Mouse (Mus musculus) layer of hippocampus, adult 11-12 months (tissue): ENCODE results near the gene Sorcs3.

Source experiments
- DNase-seq: peaks from one replicate; pipeline ENCODE4 v3.0.0; 2022; ENCODE audit warnings: low spot score

The Sorcs3 gene

DNA sequence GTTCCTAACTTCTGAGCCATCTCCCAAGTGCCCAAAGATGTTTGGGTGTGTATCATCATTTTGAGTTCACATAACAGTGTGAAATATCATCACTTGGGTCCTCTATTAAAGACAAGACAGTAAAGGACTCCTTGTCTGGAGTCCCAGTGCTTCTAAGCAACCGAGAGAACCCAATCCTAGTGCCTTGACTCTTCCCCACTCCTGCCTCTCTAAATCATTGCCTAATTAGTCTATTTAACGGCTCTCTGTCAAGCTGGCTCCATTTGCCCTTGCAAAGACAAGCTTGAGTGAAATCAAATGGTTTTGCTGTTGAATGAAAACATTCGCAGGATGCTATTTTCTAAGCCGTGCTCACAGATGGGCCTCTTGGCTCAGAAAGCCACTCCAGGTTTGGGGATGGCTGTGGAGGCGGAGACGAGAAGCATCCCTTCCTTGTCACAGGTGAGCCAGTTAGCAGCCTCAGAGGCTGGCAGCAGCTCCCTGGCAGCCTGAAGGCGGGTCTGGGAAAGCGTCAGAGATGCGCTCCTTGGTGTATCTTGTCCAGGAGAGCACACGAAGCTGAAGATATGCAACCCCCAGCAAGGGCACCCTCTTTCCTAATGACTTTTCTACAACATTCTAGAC is 79.9 kb downstream of the Sorcs3 start:
- DNase-seq: peak; percentile 44

DNA sequence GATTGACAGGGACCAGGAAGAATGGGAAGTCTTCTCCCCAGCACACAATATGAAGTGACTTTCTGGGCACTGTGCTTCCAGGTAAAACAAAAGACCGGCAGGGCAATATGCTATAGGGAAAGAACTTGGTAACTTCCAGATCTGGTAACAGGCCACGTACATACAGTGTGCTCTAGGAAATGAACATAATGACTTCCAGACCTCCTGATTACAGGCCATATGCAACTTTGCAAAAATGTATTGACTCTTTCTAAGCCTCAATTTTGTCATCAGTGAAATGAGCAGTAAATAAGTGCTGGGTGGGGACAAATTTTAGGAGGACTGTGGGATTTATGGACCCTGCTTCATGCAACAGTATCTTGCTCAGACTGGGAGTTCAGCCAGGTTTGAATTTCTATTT is 88.4 kb downstream of the Sorcs3 start:
- DNase-seq: no peak

DNA sequence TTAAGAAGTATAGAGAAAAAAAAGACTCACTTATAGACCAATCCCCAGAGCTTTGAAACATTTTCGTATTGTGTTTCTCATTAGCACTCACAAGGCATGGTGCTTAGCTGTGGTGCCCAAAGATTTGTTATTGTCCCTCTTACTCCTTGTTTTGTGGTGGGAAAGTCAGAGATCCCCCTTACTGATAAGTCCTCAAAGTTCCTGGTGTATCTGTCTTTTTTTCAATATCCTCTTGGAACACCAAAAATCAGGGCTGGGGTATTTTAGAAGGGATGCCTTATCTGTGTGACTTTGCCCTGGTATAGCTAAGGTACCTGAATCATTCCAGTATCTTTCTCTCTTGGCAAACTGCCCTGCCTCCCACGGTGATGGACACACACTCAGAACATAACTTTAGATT is 92.6 kb downstream of the Sorcs3 start:
- no peak for DNase-seq

DNA sequence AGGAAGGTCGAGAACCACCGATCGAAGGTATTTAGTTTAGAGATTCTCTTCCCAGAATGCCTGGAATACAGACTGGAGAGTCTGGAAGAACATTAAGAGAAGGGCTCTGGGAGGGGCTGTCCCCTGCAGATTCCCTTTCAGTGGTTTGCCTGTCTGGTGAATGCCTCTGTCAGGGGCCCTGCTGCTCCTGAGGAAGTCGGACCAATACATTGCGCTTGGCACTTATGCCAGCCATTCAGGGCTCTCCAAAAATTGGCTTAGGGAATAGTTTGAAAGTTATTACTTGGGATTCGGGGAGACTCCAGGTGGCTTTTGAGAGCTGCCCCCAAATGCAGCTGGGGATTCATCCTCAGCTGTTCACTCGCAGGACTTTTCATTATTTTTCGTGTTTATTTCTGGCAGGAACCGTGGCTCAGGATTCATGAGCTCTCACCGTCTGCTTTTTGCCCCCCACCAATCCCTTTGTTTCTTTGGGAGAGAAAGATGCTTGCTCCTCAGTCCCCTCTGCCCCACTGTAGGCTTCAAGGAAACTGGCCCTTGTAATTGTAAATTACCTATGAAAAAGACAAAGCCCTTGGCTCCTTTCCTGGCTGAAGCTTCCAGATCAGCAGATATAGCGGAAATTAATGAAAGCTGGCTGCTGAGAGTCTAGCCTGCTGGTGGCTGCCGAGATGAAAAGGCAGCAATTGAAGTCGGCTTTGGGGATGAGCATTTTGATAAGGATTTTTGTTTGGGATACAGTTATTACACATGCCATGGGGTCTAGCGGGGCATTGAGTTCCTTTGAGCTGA is 94.8 kb downstream of the Sorcs3 start:
- no peak for DNase-seq

DNA sequence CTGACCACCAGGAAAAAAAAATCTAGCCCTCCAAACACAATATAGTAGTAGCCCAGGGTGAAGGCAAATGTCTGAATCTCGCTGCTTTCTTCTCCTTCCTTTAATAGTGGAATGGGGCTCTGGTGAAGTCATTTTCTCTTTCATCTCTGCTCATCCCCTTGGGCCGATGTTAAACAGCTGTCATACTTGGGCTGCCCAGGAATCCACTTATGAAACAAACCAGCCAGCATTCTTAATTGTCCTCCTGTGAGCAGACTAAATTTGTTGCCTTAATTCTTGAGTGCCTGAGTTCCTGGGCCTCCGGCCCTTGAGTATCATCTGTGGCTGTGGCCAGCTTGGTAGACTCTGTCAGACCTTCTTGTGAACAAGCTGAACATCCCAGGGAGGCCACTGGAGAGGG is 95.5 kb downstream of the Sorcs3 start:
- no peak for DNase-seq

DNA sequence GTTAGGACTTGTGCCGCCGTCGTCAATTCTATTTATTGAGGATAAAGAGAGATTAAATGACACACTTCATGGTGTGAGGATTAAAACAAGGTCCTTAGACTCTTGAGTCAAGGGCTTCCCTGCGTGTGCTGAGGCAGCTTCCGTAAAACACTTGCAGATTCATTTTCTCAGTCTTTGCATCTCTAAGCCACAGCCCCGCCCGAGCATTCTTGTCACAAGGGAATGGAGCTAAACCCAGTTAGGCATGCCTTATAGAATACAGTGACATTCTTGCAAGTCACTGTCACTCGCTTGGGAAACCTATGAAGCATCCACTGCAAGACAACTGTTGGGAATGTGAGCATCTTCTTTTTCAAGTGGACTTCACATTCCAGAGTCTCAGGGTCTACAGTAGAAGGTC is 102.5 kb downstream of the Sorcs3 start:
- no peak for DNase-seq

DNA sequence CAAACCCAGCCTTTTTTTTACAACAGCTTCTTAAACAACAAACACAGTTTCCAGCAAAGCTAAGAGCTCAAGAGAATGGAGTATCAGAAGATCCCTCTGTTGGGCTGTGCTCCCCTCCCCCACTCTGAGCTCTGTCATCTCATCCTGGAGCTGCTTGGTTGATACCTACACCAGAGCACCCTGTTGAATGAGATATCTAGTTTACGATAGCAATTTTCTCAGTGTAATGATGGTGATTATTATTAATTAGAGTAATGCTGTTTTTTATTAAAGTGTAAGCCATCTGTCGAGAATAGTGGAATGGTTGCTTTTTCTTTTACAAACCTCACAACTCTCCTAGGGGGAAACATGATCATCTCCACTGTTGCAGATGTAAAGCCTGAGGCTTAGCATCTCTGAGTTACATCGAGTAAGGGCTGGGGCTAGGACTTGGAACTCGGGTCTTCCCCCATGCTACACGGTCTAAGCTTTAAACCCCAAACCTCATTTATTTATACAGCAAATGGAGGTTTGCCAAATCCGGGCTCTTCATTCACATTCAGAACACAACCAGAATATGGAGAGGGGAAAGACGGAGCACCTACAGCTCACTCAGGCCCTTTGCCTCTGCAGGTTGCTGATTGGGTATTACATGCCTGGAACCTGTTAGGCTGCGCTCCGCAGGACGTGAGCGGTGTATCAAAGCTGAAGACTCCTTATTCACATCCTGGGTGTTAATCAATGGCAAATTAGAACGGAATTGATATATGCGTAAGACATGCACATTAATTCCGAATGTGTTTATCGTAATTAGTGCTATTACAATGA is 103.9 kb downstream of the Sorcs3 start:
- DNase-seq: no peak

DNA sequence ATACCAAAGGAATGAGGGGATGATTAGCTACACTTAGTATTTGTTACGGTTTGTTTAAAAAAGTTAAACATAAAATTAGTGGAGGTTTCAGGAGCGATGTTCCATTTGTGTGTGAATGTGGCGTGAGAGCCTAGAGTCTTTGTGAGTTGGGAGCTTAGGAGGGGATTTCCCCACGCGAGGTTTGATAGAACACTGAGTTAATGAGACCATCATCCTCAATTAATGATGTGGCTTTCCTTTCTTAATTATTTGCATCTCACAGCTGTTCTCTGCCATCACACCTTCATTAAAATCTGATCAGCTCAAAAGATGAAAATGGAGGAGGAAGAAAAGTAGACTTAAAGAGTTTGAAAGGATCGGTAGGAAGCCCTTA is 104.5 kb downstream of the Sorcs3 start:
- DNase-seq: no peak

DNA sequence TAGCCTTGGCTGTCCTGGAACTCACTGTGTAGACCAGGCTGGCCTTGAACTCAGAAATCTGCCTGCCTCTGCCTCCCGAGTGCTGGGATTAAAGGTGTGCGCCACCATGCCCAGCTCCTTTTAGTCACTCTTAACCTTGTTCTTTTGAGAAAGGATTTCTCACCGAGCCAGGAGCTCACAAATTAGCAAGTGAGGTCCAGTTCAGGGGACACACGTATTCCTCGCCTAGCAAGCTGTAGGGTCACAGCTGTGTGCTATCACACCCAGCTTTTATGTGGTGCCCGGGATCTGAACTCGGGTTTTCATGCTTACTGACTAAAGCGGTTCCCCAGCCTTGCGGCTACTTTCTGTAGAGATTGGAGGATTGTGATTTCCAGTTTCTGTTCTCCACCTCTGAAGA is 108.0 kb downstream of the Sorcs3 start:
- no peak for DNase-seq

DNA sequence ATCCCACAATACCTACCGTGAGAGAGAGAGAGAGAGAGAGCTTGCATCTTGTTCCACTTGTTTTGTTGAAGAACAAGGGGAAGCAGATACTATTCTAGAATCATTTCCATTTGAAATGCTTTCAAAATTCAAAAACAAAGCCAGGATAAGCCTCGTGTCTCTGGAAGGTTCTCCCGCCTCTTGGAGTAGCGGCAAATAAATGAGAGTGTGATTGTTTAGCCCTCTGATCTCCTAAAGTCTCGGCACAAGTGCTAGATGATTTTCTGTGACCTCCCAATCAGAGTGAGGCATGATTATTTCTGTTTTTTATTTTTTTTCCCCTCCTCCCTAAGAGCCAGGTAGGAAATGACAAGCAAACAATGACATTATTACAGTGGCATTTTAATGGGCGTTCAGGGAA is 121.3 kb downstream of the Sorcs3 start:
- no peak for DNase-seq

DNA sequence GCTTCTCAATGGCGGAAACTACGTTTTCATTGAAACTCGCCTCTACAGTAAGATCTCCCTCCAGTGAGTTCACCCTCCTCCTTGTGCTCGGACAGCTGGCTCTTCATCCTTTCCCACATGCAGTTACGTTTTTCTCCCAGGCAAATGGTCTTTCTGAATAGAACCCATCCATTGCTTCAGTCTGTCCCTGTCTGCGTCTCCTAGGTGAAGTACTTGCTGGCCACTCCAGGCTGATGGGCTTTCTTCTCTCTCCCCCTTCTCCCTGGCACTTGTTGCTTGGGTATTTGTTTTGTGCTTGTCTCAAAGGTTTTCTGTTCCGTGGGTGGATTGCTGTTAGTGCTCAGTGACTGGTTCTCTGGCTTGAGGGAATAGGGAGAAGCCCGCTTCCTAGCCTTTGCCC is 122.3 kb downstream of the Sorcs3 start:
- no peak for DNase-seq

DNA sequence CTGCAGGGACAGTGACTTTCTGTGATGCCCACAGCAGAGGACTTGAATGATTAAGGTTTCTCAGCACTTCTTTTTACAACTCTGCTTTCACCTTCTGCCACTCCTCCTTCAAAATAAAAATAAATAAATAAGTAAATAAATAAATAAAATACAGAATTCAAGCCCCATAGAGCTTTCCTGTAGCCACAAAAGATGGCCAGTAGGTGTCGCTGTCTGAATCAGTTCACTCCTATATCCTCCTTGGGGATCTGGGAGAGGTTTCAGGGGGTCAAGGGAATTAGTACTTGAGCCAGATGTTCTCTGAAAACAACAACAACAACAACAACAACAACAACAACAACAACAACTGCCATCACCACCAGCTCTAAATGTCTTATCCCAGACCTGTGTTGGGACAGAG is 125.8 kb downstream of the Sorcs3 start:
- DNase-seq: no peak

DNA sequence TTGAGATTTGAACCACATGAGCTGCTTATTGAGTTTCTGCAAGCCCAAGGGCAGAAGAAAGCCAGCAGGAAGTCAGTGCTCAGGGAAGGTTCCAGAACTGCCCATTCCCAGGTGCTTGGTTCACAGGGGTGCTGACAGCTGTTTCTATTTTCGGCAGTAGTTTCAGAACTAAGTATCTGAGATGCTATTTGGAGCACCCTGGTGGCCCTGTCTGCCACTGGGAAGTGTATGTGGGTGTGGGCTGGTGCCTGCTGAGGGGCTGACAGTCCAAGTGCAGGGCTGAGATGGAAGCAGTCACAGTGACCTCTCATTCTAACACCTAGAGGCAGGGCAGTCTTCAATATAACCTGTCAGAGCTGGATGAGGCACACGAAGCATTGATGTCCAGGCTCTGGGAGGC is 127.3 kb downstream of the Sorcs3 start:
- no peak for DNase-seq

DNA sequence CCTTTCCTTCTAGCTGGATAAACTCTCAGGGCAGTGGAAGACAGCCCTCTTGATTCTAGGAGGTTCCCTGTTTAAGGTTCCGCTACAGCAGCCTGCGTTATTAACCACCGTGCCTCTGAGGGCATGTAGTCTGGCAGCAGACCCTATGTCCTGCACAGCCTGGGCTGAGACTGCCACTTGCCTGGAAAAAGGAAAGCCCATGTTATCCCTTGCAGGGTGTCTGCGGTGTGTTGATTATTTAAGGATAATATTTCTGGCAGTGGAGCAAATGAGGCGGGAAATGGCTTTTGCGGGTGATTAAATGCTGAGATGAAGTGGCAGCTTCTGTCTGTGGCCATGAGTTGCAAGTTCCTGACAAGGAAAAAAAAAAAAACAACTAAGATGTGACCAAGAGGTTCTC is 131.6 kb downstream of the Sorcs3 start:
- no peak for DNase-seq

DNA sequence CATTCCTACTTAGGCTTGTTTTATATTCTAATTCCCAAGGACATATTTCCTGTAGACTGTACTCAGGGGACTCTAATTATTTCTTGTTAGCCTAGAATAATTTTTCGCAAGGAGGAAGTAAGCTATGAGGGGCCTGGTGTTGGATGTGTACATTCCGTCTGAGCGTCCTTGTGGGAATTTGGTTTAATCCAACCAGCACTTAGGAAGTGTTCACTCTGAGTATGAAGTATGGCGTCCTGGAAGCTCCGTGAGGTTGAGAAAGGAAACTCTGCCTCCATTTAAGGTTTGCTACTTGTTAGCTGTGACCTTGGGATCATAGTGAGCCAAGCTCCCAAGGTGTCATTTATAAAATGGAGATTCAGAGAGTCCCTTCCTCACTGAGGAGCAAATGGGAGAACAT is 132.3 kb downstream of the Sorcs3 start:
- DNase-seq: no peak

DNA sequence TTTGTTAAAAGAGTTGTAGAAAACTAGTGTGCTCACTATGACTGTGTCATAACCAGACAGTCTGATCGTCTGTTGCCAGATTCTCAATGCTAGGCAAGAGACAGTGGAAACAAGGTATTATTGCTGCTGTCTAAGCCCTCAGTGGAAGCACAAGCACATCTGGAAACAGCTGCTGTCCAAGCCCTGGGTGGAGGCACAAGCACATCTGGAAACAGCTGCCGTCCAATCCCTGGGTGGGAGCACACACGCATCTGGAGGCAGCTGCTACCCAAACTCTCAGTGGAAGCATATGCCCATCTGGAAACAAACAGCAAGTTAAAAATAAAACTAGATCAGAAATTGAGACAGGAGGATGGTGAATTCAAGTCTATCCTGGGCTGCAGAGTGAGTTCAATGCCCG is 136.9 kb downstream of the Sorcs3 start:
- DNase-seq: no peak

DNA sequence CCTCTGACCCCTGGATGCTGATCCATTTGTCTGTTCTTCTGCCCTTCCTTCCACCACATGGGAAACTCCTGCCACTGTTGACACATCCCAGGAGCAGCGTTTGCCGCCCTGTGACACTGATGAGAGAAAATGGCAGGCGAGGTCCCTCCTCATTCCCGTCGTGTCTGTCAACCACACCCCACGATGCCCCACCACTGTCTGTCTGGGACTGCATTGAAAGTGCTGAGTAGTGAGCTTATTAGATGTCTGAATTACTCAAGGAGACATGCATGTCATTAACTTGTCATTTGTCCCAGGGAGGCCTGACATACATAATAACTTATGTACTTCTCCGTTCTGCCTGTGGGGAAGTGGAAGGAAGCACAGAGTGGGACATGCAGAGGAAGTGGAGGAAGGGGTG is 137.6 kb downstream of the Sorcs3 start:
- DNase-seq: no peak

DNA sequence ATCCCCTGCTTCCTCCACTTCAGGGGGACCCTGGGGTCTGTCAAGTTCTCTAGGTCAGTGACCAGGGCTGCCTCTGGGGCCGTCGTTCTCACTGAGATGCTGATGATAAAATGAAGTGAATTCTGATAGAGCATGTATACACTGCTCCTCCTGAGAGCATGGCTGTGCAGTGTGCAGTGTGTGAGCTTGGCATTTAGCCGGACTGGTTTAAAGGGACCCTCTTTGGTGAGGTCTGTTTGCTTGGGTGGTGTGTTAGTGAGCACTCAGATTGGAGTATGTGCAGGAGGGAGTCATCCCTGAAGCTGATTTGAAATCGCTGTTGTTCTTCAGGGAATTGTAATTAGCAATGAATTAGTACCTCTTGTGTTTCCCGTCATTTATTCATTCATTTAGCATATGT is 141.3 kb downstream of the Sorcs3 start:
- DNase-seq: no peak

DNA sequence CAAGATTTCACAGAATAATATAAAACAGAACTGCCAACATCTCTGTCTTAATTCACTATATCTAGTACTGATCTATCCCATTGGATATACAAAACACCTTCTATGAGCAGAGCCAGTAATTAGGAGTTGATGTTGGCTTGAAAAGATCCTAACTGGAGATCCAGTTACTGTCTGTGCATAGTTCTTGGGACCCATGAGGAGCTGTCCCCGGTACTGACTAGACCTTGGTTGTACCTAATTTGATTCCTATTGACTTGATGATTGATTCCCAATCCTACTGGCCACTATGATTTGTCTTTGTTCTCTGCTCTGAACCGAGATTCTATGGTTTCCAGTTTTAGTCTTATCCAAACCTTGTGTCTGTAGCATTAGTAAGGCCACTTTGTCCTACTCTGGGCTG is 151.0 kb downstream of the Sorcs3 start:
- no peak for DNase-seq

DNA sequence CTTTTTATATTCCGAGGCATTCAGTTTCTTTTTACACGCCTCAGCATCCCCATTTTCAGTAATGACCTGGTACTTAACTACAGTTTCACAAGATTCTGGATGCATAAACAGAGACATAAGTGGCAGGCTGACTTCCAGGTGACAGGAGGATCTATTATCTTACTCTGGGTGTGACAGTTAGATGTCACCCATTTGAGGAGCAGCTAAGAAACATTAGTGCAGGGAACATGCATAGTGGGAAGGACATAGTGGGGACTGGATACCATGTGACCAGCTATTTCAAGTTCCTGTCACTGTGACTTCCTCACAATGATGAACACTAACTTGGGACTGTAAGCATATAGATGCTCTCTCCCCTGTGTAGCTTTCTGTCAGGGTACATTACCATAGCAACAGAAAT is 156.3 kb downstream of the Sorcs3 start:
- DNase-seq: no peak

DNA sequence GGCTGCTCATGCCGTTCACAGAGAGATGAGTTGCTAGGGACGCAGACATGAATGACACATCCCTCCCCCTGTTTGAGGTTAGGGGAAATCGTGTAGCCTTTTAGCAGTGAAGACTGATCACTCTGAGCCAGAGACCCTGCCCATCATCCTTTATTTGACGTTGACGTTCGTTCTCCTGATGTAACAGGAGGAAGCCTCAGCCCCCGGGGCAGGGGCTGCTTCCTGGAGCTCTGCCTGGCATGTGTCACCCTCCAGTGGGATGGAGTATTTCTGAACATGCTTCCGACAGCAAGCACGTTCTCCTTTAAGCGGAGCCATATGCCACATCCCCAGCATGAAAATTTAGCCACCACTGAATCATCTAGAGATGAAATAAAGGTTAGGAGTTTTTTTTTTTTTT is 162.2 kb downstream of the Sorcs3 start:
- peak; percentile 12 for DNase-seq

DNA sequence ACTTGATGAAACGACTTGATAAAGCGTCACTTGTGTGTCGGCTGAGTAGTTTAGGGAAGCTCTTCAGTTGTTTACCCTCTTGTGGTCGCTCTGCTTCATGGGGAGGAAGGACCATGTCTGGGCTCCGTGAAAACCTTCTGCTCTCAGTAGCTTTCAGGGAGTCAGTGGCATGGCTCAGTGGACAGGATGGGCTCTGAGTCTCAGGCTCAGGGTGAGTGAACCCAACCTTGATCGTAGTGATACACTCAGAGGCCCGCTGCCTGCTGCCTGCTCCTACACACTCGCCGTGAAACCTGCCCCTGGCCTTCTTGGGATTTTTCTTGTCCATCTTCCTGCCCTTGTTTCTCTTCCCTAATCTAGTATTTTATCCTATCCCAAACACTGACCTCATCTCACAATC is 166.0 kb downstream of the Sorcs3 start:
- DNase-seq: no peak

DNA sequence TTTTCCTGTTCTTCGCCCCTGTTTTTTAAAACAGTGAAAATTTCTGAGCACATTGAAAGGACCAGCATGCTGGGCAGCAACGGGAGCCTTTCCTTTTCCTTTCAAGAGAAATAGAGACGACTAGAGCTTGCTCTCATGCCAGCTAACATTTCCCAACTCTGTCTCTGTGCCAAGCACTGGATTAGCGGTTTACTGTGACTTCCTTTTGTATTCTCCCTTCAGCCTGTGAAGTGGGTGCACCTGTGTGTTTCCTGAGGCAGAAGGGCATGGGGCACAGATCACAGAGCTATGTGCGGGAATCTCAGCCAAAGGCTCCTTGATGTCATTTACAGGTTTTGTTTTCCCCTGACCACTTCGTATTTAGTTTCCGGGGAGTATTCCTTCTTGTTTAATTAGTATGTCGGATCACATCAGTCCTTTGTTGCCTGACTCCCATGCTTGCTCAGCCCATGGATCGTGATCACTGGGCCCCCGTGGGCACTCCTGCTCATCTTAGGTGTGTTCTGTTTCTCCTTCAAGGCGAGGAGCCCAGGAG is 172.2 kb downstream of the Sorcs3 start:
- no peak for DNase-seq
